Mouse (Mus musculus) CH12F3 (cell line): ENCODE results near the gene Hoxb13.

Experiments used
- in situ Hi-C: fragments of 300-500 bp; cut with MboI; formaldehyde crosslinking; loops from 2 replicates; pipeline ENCODE4 v1.14.3; 2020; ENCODE audit warnings: low sequenced_read_pairs

Hoxb13 gene

GRCm38 (mm10) chr11:96193521-96194400 is at the start of gene Hoxb13:
Gene Hoxb13 (plus strand): TSS chr11:96194316.
- in situ Hi-C loops: loop anchor here (10.0 kb wide), 1 partner anchor 49 kb away; no protein-coding TSS in a partner anchor

GRCm38 (mm10) chr11:96145622-96146270 is 48.4 kb upstream of the Hoxb13 start:
- in situ Hi-C loops: loop anchor here (10.0 kb wide), 2 partner anchors 49 to 89 kb away; partner anchors contain the start of gene Hoxb13

GRCm38 (mm10) chr11:96147471-96147870 is 46.6 kb upstream of the Hoxb13 start:
- in situ Hi-C loops: loop anchor here (10.0 kb wide), 2 partner anchors 47 to 87 kb away; partner anchors contain the start of gene Hoxb13

GRCm38 (mm10) chr11:96164769-96165168 is 29.3 kb upstream of the Hoxb13 start:
- in situ Hi-C loops: no loop called here

GRCm38 (mm10) chr11:96168125-96168524 is 26.0 kb upstream of the Hoxb13 start:
- in situ Hi-C loops: no loop called here

GRCm38 (mm10) chr11:96169016-96169415 is 25.1 kb upstream of the Hoxb13 start:
- in situ Hi-C loops: no loop called here

- in situ Hi-C loops: no loop called here
These were observed 23.3 kb upstream of the Hoxb13 start for GRCm38 (mm10) chr11:96170711-96171379.

GRCm38 (mm10) chr11:96171601-96172000 is 22.5 kb upstream of the Hoxb13 start:
- in situ Hi-C loops: no loop called here

GRCm38 (mm10) chr11:96172511-96173287 is 21.4 kb upstream of the Hoxb13 start:
- in situ Hi-C loops: no loop called here

- in situ Hi-C loops: no loop called here
These were observed 20.8 kb upstream of the Hoxb13 start for GRCm38 (mm10) chr11:96173288-96173840.

GRCm38 (mm10) chr11:96174881-96175280 is 19.2 kb upstream of the Hoxb13 start:
- in situ Hi-C loops: no loop called here

- in situ Hi-C loops: no loop called here
These were observed 18.6 kb upstream of the Hoxb13 start for GRCm38 (mm10) chr11:96175511-96175910.

GRCm38 (mm10) chr11:96175951-96176530 is 18.1 kb upstream of the Hoxb13 start:
- in situ Hi-C loops: no loop called here

- in situ Hi-C loops: no loop called here
These were observed 17.3 kb upstream of the Hoxb13 start for GRCm38 (mm10) chr11:96176841-96177240.

- in situ Hi-C loops: no loop called here
These were observed 16.5 kb upstream of the Hoxb13 start for GRCm38 (mm10) chr11:96177546-96178174.

GRCm38 (mm10) chr11:96178356-96178755 is 15.8 kb upstream of the Hoxb13 start:
- in situ Hi-C loops: no loop called here

- in situ Hi-C loops: no loop called here
These were observed 15.1 kb upstream of the Hoxb13 start for GRCm38 (mm10) chr11:96178911-96179503.

GRCm38 (mm10) chr11:96181061-96181460 is 13.1 kb upstream of the Hoxb13 start:
- in situ Hi-C loops: no loop called here

- in situ Hi-C loops: no loop called here
These were observed 9.9 kb upstream of the Hoxb13 start for GRCm38 (mm10) chr11:96184233-96184632.
